Comparison of ENCODE assay signal across 22 mouse cellular contexts in genomic region chr1:75524679-75525078, GRCm38 (mm10). TPM values are rescaled to one million over a fixed set of nuclear protein-coding genes. Genes with fewer than 3 reads are reported as not detected.
DNase-seq lines count a peak whose midpoint lies in the region; ATAC-seq lines count a peak whose summit lies in the region.
"Had no signal": no experiment of that assay in that cellular context is flagged by ENCODE, and none has a peak within 500 bp of the region (broad histone marks: within the 10 kb centered on the region; RNA-seq: fewer than 3 reads in every experiment).

No protein-coding gene starts in this region.

- H3K4me1 ChIP-seq in kidney, embryonic 15.5 days, result peaks cover 19% of the 10 kb centered on the region
- H3K4me1 ChIP-seq in midbrain, embryonic 13.5 days (replicated peaks), result peaks cover 12% of the 10 kb centered on the region
- H3K4me1 ChIP-seq in midbrain, embryonic 11.5 days (ENCODE audit: control insufficient read depth, insufficient read depth, low read length), result no peaks in the 10 kb centered on the region; the same call in 1 of the 2 replicates

- H3K4me2 ChIP-seq in kidney, embryonic 15.5 days, result no peak overlapping the region
- no peak overlapping the region for H3K4me2 ChIP-seq in midbrain, embryonic 13.5 days (replicated peaks)
- H3K4me2 ChIP-seq in midbrain, embryonic 11.5 days, result no peak overlapping the region
- H3K4me2 ChIP-seq: forebrain, embryonic 12.5 days; hindbrain, embryonic 15.5 days; limb, embryonic 13.5 days had no signal

- no peak overlapping the region for H3K4me3 ChIP-seq in kidney, embryonic 15.5 days (replicated peaks)
- no peak overlapping the region for H3K4me3 ChIP-seq in midbrain, embryonic 13.5 days (replicated peaks)
- no peak overlapping the region for H3K4me3 ChIP-seq in midbrain, embryonic 11.5 days (ENCODE audit: low read depth, low read length)
- H3K4me3 ChIP-seq: forebrain, embryonic 12.5 days; heart, adult 2 months; hindbrain, embryonic 15.5 days; limb, embryonic 13.5 days had no signal

- H3K27ac ChIP-seq in kidney, embryonic 15.5 days, result no peak overlapping the region
- no peak overlapping the region for H3K27ac ChIP-seq in midbrain, embryonic 13.5 days
- H3K27ac ChIP-seq in midbrain, embryonic 11.5 days (ENCODE audit: low read depth, low read length), result no peak overlapping the region
- H3K27ac ChIP-seq: forebrain, embryonic 12.5 days; heart, adult 2 months; hindbrain, embryonic 15.5 days; kidney, postnatal 0 days; limb, embryonic 13.5 days; liver, embryonic 14.5 days had no signal

- H3K9me3 ChIP-seq in kidney, embryonic 15.5 days (replicated peaks), result no peaks in the 10 kb centered on the region
- H3K9me3 ChIP-seq in midbrain, embryonic 13.5 days, result no peaks in the 10 kb centered on the region
- H3K9me3 ChIP-seq in midbrain, embryonic 11.5 days (ENCODE audit: control insufficient read depth, low read length), result no peaks in the 10 kb centered on the region
- H3K9me3 ChIP-seq: forebrain, embryonic 12.5 days; G1E; hindbrain, embryonic 15.5 days; limb, embryonic 13.5 days had no signal

- ATAC-seq in kidney, embryonic 15.5 days (replicated peaks; ENCODE audit: low FRiP score), result no peak
- no peak for ATAC-seq in midbrain, embryonic 13.5 days
- no peak for ATAC-seq in midbrain, embryonic 11.5 days (ENCODE audit: low FRiP score)
- ATAC-seq in monocyte, adult 5-6 weeks (replicated peaks; ENCODE audit: insufficient number of reproducible peaks, low FRiP score, low TSS enrichment, poor library complexity, severe bottlenecking), result peak; percentile 21; the same call in 1 of the 2 replicates
- ATAC-seq: CD4-positive, CD25-positive, alpha-beta regulatory T cell, adult 4 months; intestine, embryonic 16.5 days had no signal

- H3K36me3 ChIP-seq in kidney, embryonic 15.5 days, result peaks cover 44% of the 10 kb centered on the region
- H3K36me3 ChIP-seq in midbrain, embryonic 13.5 days, result peaks cover 47% of the 10 kb centered on the region
- H3K36me3 ChIP-seq in midbrain, embryonic 11.5 days (ENCODE audit: control insufficient read depth, insufficient read depth, low read length), result peaks cover 5% of the 10 kb centered on the region
- H3K36me3 ChIP-seq in splenic B cell, adult 2 months (ENCODE audit: control insufficient read depth, insufficient read depth, low read length, poor library complexity, severe bottlenecking), result peaks cover 4% of the 10 kb centered on the region

- 82% methylated on average over 7 of the region's 7 CpGs for WGBS in kidney, embryonic 15.5 days
- 90% methylated on average over 7 of the region's 7 CpGs for WGBS in midbrain, embryonic 13.5 days
- 91% methylated on average over 7 of the region's 7 CpGs for WGBS in midbrain, embryonic 11.5 days

- DNase-seq in kidney, adult 18-20 months, result no peak
- DNase-seq in midbrain, embryonic 11.5 days (ENCODE audit: low spot score, missing footprints), result no peak
- DNase-seq in splenic B cell, adult 2 months (ENCODE audit: low read depth, low spot score), result peak; percentile 95
- DNase-seq in cerebellum, postnatal 25 days, result no peak
- DNase-seq: adrenal gland, postnatal 36 days; cerebellum, adult 11-12 months; gastrocnemius, postnatal 10 days; lung, postnatal 14 days; right cerebral cortex, postnatal 4 days; thymus, postnatal 4 days had no signal

- H3K9ac ChIP-seq in kidney, embryonic 15.5 days, result 0 out of 2 replicates have a peak overlapping the region, but pooled peaks have one; percentile 3
- H3K9ac ChIP-seq in midbrain, embryonic 13.5 days (replicated peaks), result 0 out of 2 replicates have a peak overlapping the region, but pooled peaks have one; percentile 20
- H3K9ac ChIP-seq in midbrain, embryonic 11.5 days (ENCODE audit: low read length), result no peak overlapping the region
- H3K9ac ChIP-seq: forebrain, embryonic 12.5 days; hindbrain, embryonic 15.5 days; limb, embryonic 13.5 days; liver, embryonic 14.5 days had no signal

- H3K27me3 ChIP-seq in kidney, embryonic 15.5 days, result no peaks in the 10 kb centered on the region
- H3K27me3 ChIP-seq in midbrain, embryonic 13.5 days, result no peaks in the 10 kb centered on the region
- no peaks in the 10 kb centered on the region for H3K27me3 ChIP-seq in midbrain, embryonic 11.5 days (ENCODE audit: control insufficient read depth, insufficient read depth, low read length)
- no peaks in the 10 kb centered on the region for H3K27me3 ChIP-seq in splenic B cell, adult 2 months (ENCODE audit: control insufficient read depth, insufficient read depth, low read length, poor library complexity, severe bottlenecking)
- H3K27me3 ChIP-seq: forebrain, embryonic 12.5 days; hindbrain, embryonic 15.5 days; limb, embryonic 13.5 days had no signal

RNA-seq across cellular contexts. Expression of gene Stk11ip, which starts 3.4 kb away (rescaled TPM):
- polyA plus RNA-seq in kidney, embryonic 15.5 days (2015; fragmentation: Nextera tagmentation; extraction: Ambion mirVana), result 25.1 and 26.5 TPM in 2 replicates
- 20.0 and 23.6 TPM in 2 replicates for polyA plus RNA-seq in midbrain, embryonic 13.5 days (2015; fragmentation: Nextera tagmentation; extraction: Ambion mirVana)
- polyA plus RNA-seq in midbrain, embryonic 11.5 days (2014; fragmentation: Nextera tagmentation; extraction: Ambion mirVana), result 12.3 and 15.7 TPM in 2 replicates
- total RNA-seq in monocyte, adult 5-6 weeks (2017), result 19.2 to 30.0 TPM (median 26.6 TPM) in 3 replicates

RNA-seq across cellular contexts. Expression of gene Inha, which starts 17.8 kb away (rescaled TPM):
- polyA plus RNA-seq in kidney, embryonic 15.5 days (2015; fragmentation: Nextera tagmentation; extraction: Ambion mirVana), result 6.0 and 11.2 TPM in 2 replicates
- polyA plus RNA-seq in midbrain, embryonic 13.5 days (2015; fragmentation: Nextera tagmentation; extraction: Ambion mirVana), result 8.5 and 12.5 TPM in 2 replicates
- 1.3 and 1.6 TPM in 2 replicates for polyA plus RNA-seq in midbrain, embryonic 11.5 days (2014; fragmentation: Nextera tagmentation; extraction: Ambion mirVana)
- not detected in 3 replicates for total RNA-seq in monocyte, adult 5-6 weeks (2017)
- total RNA-seq: G1E had no signal
- polyA plus RNA-seq: CD4-positive, CD25-positive, alpha-beta regulatory T cell, adult 4 months; G1E had no signal

RNA-seq across cellular contexts. Expression of gene Obsl1, which starts 18.4 kb away (rescaled TPM):
- polyA plus RNA-seq in kidney, embryonic 15.5 days (2015; fragmentation: Nextera tagmentation; extraction: Ambion mirVana), result 67.2 and 80.1 TPM in 2 replicates
- polyA plus RNA-seq in midbrain, embryonic 13.5 days (2015; fragmentation: Nextera tagmentation; extraction: Ambion mirVana), result 18.6 and 25.7 TPM in 2 replicates
- 31.0 and 33.2 TPM in 2 replicates for polyA plus RNA-seq in midbrain, embryonic 11.5 days (2014; fragmentation: Nextera tagmentation; extraction: Ambion mirVana)
- not detected in 3 replicates for total RNA-seq in monocyte, adult 5-6 weeks (2017)
- polyA plus RNA-seq: CD4-positive, CD25-positive, alpha-beta regulatory T cell, adult 4 months; G1E had no signal

RNA-seq across cellular contexts. Expression of gene Slc4a3, which starts 21.4 kb away (rescaled TPM):
- 20.9 and 22.5 TPM in 2 replicates for polyA plus RNA-seq in kidney, embryonic 15.5 days (2015; fragmentation: Nextera tagmentation; extraction: Ambion mirVana)
- 35.5 and 42.9 TPM in 2 replicates for polyA plus RNA-seq in midbrain, embryonic 13.5 days (2015; fragmentation: Nextera tagmentation; extraction: Ambion mirVana)
- 6.5 and 7.2 TPM in 2 replicates for polyA plus RNA-seq in midbrain, embryonic 11.5 days (2014; fragmentation: Nextera tagmentation; extraction: Ambion mirVana)
- total RNA-seq in monocyte, adult 5-6 weeks (2017), result 0.21 TPM in 1 of 3 replicates, not detected in the others
- polyA plus RNA-seq: CD4-positive, CD25-positive, alpha-beta regulatory T cell, adult 4 months; G1E had no signal

RNA-seq across cellular contexts. Expression of gene Tmem198, which starts 45.3 kb away (rescaled TPM):
- polyA plus RNA-seq in kidney, embryonic 15.5 days (2015; fragmentation: Nextera tagmentation; extraction: Ambion mirVana), result 0.63 and 1.2 TPM in 2 replicates
- 46.1 and 47.3 TPM in 2 replicates for polyA plus RNA-seq in midbrain, embryonic 13.5 days (2015; fragmentation: Nextera tagmentation; extraction: Ambion mirVana)
- 11.6 and 13.0 TPM in 2 replicates for polyA plus RNA-seq in midbrain, embryonic 11.5 days (2014; fragmentation: Nextera tagmentation; extraction: Ambion mirVana)
- 0.21 to 3.7 TPM (median 0.86 TPM) in 3 replicates for total RNA-seq in monocyte, adult 5-6 weeks (2017)
- polyA plus RNA-seq: CD4-positive, CD25-positive, alpha-beta regulatory T cell, adult 4 months had no signal
